Mouse (Mus musculus): Measurements from ENCODE around the gene Ttyh3.

The Ttyh3 gene

DNA sequence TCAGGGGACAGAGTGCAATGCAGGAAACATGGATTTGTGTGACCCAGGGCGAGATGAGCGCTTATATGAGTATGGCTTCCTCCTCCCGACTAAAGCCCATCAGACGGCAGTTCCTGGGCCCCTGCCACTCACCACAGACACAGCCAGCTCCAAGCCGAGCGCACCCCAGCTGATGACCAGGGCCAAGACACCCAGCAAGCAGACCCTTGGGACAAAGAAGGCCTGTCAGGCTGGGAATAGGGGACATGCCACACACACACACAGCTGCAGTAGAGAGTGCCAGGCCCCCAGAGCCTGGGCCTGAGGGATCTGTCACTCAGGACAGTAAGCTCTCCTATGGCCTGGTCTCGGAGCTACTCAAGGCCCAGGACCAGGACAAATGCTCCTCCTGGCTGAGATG is 15.4 kb downstream of the Ttyh3 start:
- no peak for DNase-seq (ENCODE audit: low read depth, low spot score)

DNA sequence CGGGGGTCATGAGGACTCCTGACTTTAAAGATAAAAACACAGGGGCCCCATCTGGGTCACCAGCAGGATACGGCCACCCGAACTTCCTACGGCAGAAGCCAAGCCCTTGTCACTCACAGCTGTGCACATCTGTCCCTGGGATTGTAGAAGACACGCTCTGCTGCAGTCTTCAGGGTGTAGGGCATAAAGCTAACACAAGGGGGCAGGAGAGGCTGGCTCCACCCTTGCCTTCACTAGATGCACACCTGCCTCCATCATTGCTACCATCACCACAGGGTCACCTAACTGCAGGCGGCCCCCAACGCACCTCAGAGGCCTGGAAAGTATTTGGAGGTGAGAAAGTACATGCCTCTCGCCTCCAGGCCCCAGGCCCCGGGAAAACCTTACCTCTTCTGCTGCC is 19.8 kb downstream of the Ttyh3 start:
- DNase-seq (ENCODE audit: low read depth, low spot score) = no peak

DNA sequence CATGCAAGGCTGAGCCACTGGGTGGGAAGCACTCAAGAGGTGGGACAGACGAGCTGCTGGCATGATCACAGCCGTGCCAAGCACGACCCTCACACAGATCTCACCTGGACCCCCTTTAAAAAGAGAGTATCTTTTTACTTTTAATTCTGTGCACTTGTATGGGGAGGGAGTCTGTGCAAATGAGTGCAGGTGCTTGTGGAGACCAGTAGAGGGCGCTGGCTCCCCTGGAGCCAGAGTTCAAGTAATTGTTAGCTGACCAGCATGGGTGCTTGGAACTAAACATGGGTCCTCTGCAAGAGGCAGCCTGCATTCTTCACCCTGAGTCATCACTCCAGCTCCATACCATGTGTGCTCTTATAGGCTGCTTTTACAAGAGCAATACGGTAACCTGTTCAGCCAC is 21.3 kb downstream of the Ttyh3 start:
- DNase-seq (ENCODE audit: low read depth, low spot score) = no peak

DNA sequence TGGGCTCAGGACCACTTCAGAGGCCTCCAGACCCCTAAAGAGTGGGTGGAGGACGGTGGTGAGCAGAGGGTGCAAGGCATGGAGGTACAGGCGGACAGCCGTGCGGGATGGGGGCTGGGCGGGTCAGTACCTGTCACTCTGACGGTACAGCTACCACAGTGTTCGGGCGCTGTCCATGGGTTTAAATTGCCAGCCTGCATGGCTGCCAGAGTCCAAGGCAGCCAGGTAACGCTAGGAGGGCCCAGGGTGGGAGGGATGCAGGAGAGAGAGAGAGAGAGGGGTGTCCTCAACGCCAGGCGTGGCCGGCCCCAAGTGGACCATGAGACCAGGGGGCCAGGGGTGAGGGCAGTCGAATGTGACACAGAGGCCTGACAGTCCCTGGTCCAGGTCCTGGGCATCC is 23.9 kb downstream of the Ttyh3 start:
- no peak for DNase-seq (ENCODE audit: low read depth, low spot score)

DNA sequence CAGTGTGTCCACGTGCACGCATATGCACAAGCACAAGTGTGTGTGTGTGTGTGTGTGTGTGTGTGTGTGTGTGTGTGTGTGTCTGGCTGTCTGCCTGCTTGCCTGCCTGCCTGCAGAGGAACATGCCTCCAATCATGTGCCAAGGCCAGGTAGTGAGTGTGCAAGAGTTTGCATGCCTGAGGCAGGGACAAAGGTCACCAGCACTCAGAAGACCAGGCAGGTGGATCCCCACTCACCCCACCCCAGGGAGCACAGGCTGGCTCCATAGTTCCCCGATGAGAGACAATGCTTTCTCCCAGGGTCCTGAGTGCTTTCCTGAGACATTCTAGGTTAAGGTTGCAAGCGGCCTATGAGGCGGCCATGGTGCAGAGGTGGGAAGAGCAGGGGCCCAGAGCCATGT is 24.6 kb downstream of the Ttyh3 start:
- DNase-seq (ENCODE audit: low read depth, low spot score) = no peak

DNA sequence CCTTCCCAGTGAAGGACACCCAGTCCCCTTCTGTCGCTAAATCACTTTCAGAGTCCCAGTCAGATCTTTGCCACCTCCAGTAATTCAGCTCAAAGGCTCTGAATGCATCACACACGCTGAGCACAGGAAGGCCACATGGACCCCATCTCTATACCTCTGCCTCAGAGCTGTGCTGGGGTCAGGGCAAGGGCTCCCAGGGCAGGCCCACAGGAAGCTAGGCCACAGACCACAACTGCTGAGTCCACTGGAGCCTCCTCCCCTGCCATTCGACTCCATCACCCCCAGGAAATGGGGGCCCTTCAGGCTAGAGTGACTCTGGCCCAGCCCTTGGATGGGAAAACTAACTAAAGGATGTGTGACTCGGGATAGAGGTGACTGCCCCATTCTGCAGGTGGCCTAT is 25.0 kb downstream of the Ttyh3 start:
- DNase-seq (ENCODE audit: low read depth, low spot score) = no peak

DNA sequence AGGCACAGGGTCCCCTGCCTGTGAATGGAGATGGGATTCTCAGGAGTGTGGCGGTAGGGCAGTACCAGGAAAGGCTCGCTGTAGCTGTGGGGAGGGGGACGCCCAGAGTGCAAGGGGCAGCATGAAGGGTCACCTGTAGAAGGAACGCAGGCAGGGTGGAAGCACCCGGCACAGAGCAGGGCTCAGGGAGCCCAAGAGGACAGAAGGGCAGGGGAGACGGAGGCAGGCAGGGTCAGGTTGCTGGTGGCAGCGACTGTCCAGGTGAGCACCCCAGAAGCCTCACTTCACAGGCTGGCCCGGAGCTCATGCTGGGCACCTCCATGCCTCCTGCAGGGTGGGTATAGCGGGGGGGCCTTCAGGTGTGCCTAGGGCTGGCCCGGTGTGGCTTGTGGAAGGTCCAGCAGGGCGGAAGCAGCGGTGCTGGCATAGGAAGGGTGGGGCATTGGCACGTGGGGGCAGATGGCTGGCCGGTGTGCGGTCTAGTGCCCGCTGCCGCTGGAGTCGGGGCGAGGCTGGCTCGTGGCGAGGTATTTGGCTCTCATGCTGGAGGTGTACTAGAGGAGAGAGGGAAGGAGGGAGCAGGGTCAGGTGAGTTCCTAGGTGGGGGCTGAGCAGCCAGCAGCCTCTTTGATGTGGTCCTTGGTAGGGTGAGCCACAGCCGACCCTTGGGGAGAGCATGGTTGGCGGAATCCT is 25.7 kb downstream of the Ttyh3 start:
- no peak for DNase-seq (ENCODE audit: low read depth, low spot score)

DNA sequence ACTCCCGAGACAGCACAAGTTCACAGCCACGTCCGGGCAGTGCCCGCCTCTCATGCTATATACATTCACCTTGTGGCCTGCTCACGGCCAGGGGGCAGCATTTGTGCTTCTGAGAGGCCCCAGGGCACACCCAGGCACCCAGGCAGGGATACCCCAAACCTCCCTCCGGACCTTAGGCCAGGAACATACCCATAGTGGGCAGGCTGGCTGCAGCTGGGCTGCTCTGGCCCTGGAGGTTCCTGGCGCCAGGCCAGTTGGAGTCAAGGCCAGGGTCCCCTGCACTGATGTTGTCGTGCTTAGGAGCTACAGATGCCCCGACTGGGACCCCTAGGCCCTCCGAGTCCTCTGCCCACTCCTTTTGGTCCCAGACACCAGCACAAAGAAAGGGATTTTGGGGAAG is 27.3 kb downstream of the Ttyh3 start:
- DNase-seq (ENCODE audit: low read depth, low spot score) = no peak

DNA sequence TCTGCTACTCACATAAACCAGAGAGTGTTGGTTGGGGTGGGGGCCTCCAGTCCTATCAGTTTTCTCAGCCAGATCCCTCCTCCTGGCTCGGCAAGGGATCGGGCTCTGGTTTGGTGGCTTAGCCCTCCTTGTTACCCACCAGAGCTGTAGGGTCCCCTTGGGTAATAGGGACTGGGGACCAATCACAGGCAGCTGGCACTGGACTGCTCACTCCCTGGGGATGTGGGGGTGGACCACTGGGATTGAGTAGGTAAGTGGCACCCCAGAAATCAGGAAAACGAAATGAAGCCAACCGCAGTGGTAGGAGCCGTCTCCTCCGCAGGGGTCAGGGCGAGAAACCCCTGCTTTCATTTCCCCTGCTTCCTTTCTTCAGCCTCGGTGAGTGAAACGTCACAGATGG is 27.7 kb downstream of the Ttyh3 start:
- no peak for DNase-seq (ENCODE audit: low read depth, low spot score)

DNA sequence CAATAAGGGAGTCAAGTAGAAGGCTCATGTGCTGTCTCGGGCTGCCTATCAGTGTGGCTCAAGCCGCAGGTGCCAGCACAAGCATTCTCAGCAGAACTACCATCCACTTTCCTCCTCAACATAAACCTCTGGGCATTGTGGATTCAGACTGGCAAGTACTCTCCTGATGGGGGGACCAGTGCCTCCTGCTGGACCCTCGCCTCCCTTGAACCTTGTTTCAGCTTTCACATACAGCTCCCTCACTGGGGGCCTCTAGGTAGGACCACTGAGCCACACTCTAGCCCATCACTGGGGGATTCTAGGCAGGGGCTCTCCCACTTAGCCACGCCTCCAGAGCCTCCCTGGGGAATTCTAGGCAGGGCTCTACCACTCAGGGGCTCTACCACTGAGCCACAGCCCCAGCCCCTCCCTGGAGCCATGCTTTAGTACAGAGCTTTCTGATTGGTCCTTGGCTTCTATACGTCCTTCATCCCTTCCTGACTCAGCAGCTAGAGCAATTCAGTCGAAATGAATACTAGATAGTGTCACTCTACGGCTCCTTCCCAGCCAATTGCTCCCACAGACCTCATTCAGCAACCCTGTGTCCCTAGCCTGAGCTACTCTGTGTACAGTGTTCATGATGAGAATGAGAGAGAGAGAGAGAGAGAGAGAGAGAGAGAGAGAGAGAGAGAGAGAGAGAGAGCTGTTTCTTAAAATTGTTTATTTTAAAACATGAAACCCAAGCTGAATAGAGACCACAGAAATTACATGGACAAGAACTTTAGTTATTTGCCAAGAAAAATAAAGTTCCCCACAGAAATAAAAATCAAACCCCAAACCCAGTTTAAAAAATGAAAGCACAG is 28.7 kb downstream of the Ttyh3 start:
- no peak for DNase-seq (ENCODE audit: low read depth, low spot score)

DNA sequence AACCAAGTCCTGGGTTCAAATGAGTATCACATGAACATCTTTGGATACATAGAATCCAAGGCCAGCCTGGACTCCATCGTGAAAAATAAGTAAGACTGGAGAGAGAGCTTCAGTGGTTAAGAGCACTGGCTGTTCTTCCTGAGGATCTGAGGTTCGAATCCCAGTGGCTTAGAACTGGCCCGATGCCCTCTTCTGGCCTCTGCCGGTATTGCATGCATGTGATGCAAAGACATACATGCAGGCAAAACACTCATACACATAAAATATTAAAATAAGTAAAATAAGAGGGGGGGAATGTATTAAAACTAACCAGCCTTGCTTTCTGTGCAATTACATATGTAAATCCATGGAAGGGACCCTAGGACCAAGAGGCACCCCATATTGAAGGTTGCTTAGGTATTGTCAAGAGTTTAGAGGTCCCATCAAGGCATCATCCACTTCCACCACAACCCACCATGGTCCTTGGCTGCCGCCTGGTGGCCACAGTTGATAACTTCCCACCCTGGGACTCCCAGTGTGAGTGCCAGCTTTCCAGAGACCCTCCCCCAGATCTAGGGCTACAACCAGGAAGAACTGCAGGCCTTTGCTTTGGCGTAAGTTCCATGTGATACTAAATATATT is 29.6 kb downstream of the Ttyh3 start:
- DNase-seq (ENCODE audit: low read depth, low spot score) = no peak

DNA sequence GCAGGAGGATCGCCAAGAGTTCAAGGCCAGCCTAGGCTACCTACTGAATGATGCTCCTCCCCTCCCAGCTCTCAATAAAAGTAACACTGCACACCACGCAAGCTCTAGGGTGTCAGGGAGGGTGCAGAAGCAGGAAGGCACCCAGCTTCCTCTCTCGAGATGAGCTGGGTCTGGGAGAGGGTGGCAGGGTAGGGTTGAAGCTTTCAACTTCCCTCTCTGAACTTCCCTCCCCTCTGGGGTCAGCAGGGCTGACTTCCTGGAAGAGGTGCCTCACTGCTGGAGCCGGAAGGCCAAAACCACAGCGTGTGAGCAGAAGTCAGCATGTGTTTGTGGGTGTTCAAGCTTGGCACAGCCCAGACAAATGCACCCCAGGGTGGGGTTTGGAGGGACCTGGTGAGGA is 31.1 kb downstream of the Ttyh3 start:
- DNase-seq (ENCODE audit: low read depth, low spot score) = no peak

DNA sequence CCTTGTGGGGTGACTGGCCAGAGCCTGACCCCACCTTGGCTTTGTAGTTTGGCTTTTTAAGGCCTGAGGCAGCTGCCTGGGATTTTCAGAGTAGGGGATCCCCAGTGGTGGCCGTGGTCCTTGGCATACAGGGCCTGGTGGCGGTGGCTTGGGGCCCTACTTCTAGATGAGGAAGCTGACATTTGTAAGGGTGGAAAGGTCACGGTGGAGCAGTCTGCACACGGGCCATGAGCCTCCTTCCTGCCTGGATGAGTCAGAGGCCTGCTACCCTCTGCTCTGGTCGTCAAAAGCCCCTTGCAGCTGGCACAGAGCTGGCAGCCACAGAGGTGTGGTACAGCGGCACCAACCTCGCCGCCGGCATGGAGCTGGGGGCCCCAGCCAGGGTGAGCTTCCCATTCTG is 32.1 kb downstream of the Ttyh3 start:
- no peak for DNase-seq (ENCODE audit: low read depth, low spot score)

DNA sequence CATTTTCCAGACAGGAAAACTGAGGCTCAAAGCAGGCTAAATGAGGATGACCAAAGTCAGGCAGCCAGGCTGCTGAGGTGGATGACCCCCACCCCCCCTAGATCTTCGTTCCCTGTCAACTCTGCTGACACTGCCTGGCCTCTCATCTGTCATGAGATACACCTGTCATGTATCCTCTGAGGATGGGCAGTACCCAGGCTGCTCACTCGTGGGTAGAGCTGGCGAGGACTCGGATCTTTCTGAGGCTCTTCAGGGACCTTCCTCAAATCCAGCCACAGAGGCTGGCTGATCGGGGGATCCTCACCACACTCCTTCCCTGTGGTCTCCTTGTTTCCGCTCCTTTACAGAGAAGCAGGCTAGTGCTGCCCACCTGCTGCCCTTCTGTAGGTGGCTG is 32.7 kb downstream of the Ttyh3 start:
- no peak for DNase-seq (ENCODE audit: low read depth, low spot score)

DNA sequence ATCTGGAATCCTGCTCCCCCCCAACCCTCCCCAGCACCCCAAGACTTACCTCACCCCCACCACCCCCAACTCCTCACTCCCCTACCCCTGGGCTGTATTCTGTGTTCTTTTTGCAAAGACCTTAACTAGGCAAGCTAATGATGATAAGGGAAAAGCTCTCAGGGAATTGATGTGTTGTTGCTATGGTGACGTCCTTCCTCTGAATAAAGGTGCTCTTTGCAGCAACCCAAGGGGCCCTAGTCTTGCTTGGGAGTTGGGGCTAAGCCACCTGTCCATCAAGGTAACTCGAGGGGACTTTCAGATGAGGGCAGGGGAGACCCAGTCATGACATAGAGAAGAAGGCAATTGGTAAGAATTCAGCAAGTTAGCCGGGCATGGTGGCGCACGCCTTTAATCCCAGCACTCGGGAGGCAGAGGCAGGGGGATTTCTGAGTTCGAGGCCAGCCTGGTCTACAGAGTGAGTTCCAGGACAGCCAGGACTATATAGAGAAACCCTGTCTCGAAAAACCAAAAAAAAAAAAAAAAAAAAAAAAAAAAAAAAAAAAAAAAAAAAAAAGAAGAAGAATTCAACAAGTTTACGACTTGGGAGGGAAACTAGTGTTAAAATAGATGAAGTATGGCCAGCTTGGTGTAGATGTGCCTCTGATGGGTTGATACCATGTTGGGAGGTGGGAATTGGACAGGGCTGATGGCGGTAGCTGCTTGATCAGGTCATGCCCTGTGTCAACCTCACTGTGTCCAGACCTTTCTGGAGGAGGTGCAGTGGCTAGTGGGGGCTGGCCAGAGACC is 33.3 kb downstream of the Ttyh3 start:
- DNase-seq (ENCODE audit: low read depth, low spot score) = no peak

DNA sequence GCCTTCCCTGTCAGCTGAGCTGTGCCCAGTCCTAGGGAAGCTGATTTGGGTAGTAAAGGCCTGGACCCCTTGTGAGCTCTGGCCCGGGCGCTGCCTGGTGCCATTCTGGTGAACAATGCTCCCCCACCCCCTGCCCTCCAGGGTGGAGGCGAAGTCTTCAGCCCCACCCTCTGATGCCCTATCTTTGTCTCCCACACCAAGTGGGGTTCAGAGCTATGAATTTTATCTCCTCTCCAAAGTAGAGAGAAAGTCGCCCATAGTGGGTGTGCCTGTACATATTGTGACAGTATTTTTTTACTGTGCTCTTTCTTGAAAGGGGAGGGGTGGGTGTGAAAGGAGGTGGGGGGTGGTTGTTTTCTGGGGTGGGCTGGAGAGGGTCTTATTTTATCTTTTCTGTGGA is 34.0 kb downstream of the Ttyh3 start:
- no peak for DNase-seq (ENCODE audit: low read depth, low spot score)

DNA sequence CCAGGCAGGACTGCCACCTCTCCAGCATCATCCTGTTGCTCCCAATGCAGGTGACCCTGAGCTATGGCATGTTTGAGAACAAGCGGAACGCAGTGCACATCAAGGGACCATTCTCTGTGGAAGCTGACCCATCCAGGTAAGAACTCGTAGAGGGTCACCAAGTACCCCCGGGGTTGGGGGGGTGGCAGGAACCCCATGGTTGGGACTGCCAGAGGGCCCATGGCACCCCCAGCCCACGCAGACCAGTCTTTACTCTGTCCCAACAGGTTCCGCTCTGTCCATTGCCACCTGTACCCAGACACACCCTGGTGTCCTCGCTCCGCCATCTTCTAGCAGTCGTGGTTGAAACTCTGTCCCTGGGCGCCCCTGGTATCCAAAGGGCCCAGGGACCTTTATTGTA is 34.7 kb downstream of the Ttyh3 start:
- DNase-seq (ENCODE audit: low read depth, low spot score) = no peak

DNA sequence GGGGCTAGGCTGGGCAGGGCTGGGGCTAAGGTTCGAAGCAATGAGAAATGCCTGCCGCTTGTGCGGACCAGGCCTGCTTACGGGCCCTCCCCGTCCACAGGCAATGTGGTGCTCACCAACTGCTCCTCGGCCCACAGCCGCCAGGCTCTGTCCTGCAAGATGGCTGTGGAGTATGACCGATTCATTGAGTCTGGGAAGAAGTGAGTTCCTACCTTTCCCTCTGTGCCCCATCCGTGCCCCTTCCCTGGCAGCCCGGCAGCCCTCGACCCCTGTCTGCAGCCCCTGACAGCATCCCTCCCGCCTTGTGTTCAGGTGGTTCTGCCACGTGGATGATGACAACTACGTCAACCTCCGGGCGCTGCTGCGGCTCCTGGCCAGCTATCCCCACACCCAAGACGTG is 36.6 kb downstream of the Ttyh3 start:
- DNase-seq (ENCODE audit: low read depth, low spot score) = no peak

DNA sequence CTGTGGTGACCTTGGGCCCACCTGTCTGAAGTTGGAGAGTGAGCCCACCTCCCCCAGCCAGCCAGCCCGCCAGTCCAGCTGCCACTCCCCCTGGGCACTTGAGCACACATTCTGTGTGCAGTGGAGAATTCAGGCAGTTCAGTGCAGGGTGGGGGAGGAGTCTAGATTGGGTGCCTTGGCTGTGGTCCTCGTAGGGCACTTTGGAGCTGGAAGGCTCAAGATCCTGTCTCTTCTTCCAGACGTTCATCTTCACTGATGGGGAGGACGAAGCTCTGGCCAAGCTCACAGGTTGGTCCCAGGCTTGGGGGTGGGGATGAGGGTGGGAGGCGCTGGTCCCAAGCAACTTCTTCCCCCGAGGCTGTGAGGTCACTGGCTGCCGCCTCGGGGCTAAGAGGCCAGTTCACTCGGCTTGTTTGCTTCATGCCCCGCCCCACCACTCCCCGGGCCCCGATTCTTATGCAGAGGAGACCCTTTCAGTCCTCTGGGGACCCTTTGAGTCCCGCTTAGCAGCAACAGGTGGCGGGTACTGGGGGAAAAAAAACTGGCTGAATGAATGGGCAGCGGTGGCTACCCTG is 37.1 kb downstream of the Ttyh3 start:
- no peak for DNase-seq (ENCODE audit: low read depth, low spot score)

DNA sequence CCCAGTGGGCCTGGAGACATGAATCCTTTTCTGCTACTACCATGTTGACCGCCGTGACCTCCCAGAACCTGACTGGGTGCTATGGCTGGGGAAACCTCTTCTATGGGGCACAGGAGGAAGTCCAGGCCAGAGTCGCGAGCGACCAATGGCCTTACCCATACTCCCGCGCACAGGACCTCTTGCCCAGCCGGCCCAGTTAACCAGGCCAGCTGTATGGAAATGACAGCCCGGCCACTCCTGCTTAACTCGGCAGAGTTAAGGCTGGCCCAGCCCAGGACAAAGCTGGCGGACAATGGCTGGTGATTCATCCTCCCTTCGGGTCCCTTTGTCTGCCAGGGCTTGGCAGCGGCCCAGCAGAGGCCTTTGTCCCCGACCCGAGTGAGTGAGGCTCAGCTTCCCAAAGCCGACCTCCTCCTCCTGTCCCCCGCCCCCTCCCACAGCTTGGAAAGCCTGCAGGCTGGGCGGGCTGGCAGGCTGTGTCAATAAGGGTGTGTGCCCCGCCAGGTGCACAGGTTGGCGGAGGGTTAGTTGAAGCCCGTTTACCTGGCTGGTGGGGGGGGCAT is 37.7 kb downstream of the Ttyh3 start:
- DNase-seq (ENCODE audit: low read depth, low spot score) = no peak

DNA sequence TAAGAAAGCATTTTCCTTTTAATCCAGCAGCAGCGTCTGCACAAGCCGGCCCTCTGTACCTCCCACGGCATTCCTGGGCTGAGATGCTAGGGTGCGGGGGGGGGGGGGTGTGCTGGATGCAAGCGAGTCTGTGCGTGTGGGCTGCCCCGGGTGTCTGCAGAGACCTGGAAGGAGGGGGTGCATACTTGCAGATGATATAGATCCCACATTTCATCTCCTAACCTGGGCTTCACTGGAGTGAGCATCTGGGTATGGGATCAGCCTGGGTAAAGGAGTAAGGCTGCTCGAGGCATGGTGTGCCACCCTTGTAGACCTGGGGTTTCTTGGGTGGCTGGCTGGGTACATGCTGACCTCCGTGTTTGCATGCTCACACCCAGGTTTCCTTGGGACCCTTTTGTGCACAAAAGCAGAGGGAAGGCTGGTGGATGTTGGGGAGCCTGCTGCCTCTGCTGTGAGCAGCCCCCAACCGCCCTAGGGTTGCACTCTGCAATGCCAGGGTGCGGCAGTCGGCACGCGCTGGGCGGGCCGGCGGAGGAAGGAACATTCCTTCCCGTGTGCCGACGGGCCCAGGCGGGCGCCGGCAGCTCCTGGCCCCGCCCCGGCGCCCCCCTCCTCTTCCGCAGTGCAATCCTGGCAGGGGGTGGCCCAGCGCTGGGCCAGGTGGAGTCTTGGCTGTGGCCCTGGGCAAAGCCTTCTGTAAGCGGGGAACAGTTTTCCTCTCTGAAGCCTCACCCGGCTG is 38.4 kb downstream of the Ttyh3 start:
- DNase-seq (ENCODE audit: low read depth, low spot score) = no peak

Data from retina, adult 2 months (tissue).